Mouse (Mus musculus): Measurements from ENCODE around the gene Csnk1d. TPM values are rescaled to one million over a fixed set of nuclear protein-coding genes. Genes with fewer than 3 reads are reported as not detected.
A peak's percentile ranks its signal among the peaks of the same experiment; 100 is the strongest.

Csnk1d gene
- polyA plus RNA-seq, 1 experiment from 2014 or later = 36.8 TPM

DNA sequence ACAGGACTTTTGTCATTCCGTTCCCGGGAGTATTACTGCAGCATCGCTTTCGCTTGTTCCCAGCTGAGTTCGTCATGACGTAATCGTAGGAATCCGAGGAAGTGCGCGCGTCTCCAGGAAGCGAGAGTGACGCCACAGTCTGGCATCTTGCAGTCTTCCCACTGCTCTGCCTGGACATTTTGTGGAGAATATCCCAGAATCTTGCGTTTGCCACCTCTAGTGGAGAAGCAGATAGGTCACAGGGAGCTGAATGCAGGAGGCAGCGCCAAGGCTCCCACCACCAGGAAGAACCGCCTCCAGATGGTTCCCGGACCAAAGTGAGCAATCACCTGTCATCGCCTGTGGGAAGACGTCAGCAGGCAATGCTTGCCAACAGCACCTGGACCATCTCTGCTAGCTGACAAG, 23.8 kb upstream of the Csnk1d start:
- H3K27me3 ChIP-seq (ENCODE audit: control insufficient read depth, insufficient read depth, low read depth, low read length) = no peaks in the 10 kb centered on the region; the same call in 1 of the 2 replicates
- no peak for ATAC-seq (ENCODE audit: low read depth)
- 59% methylated on average over 19 of the region's 19 CpGs for WGBS (ENCODE audit: insufficient replicate concordance)
- H3K36me3 ChIP-seq (ENCODE audit: control insufficient read depth, insufficient read depth) = no peaks in the 10 kb centered on the region
- no peaks in the 10 kb centered on the region for H3K9me3 ChIP-seq (replicated peaks; ENCODE audit: control insufficient read depth, low read length)
- no peak overlapping the region for H3K9ac ChIP-seq (ENCODE audit: low read depth, low read length)
- no peak overlapping the region for H3K27ac ChIP-seq (ENCODE audit: low read length)
- no peaks in the 10 kb centered on the region; the same call in 1 of the 2 replicates for H3K4me1 ChIP-seq (ENCODE audit: control insufficient read depth, low read depth, low read length)
- H3K4me2 ChIP-seq (ENCODE audit: low read depth, low read length) = peak overlapping the region; percentile 1; the same call in 1 of the 2 replicates
- no peak overlapping the region for H3K4me3 ChIP-seq (ENCODE audit: low read depth, low read length)

DNA sequence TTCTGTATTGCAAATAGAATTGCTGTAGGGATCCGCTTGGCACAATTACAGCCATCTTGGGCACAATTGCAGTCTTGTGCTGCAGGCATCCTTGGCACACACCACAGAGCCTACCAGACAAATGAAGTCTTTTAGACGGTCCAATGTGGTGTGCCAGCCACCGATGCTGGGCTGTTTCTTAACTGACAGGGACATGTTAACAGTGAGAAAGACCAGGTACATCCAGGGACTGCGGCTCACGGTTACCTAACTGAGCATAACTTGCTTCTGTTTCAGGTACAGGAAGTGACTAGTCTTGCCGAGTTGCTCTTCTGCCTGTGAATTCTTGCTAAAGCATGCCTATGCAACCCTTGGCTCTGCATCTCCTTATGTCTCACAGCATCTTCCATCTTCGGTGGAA, 22.5 kb upstream of the Csnk1d start:
- H3K4me3 ChIP-seq (ENCODE audit: low read depth, low read length) = no peak overlapping the region
- no peaks in the 10 kb centered on the region; the same call in 1 of the 2 replicates for H3K4me1 ChIP-seq (ENCODE audit: control insufficient read depth, low read depth, low read length)
- H3K4me2 ChIP-seq (ENCODE audit: low read depth, low read length) = no peak overlapping the region
- no peaks in the 10 kb centered on the region for H3K9me3 ChIP-seq (replicated peaks; ENCODE audit: control insufficient read depth, low read length)
- H3K27me3 ChIP-seq (ENCODE audit: control insufficient read depth, insufficient read depth, low read depth, low read length) = no peaks in the 10 kb centered on the region; the same call in 1 of the 2 replicates
- H3K27ac ChIP-seq (ENCODE audit: low read length) = no peak overlapping the region
- WGBS (ENCODE audit: insufficient replicate concordance) = 75% methylated on average over 7 of the region's 7 CpGs
- no peaks in the 10 kb centered on the region for H3K36me3 ChIP-seq (ENCODE audit: control insufficient read depth, insufficient read depth)
- no peak overlapping the region for H3K9ac ChIP-seq (ENCODE audit: low read depth, low read length)
- no peak for ATAC-seq (ENCODE audit: low read depth)

DNA sequence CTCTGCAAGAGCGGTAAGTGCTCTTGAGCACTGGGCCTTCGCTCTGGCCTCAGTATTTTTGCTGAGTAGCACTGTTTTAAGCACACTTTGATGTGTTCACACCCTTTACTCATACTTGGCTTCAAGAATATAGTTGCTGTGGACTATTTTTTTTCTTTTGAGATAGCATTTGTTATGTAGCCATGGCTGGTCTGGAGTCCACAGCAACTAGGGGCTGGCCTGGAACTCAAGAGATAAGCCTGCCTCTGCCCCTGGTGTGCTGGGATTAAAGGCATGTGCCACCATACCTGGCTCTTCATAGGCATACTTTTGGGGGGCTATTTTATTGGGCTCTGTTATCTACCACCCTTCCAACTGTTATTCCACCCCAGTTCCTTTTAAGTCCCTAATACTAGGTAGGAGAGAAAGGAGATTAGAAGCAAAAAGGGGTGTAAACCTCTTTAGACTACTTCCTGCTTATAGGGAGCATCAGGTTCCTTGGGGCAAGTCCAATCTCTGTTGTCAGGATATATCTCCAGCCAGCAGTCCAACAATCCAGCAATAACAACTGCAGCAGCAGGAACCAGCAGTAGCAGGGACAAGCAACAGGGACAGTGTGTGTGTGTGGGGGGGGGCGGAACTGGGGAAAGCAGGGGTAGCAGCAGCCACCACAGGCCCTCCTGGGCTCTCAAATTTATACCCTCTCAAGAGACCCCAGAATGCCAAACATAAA, 19.1 kb upstream of the Csnk1d start:
- H3K9ac ChIP-seq (ENCODE audit: low read depth, low read length) = no peak overlapping the region
- no peaks in the 10 kb centered on the region for H3K9me3 ChIP-seq (replicated peaks; ENCODE audit: control insufficient read depth, low read length)
- no peak overlapping the region for H3K4me2 ChIP-seq (ENCODE audit: low read depth, low read length)
- no peaks in the 10 kb centered on the region; the same call in 1 of the 2 replicates for H3K4me1 ChIP-seq (ENCODE audit: control insufficient read depth, low read depth, low read length)
- no peak overlapping the region for H3K4me3 ChIP-seq (ENCODE audit: low read depth, low read length)
- H3K27me3 ChIP-seq (ENCODE audit: control insufficient read depth, insufficient read depth, low read depth, low read length) = no peaks in the 10 kb centered on the region; the same call in 1 of the 2 replicates
- H3K36me3 ChIP-seq (ENCODE audit: control insufficient read depth, insufficient read depth) = no peaks in the 10 kb centered on the region
- H3K27ac ChIP-seq (ENCODE audit: low read length) = no peak overlapping the region
- WGBS (ENCODE audit: insufficient replicate concordance) = 83% methylated on average over 3 of the region's 3 CpGs
- no peak for ATAC-seq (ENCODE audit: low read depth)

DNA sequence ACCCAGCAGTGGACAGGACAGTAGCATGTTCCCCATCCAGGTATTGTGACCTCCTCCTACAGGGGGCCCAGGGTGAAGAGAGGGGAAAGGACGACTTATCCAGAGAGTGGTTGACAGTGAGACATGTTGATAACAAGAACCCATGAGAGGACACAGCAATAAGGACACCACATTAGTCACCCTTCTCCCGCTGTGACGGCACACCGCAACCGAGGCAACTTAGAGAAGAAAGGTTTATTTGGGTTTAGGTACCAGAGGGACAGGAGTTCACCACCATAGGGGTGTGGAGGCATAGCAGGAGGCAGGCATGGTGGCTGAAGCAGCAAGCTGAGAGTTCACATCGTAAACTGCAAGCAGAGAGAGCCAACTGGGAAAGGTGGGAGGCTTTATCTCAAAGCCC, 15.1 kb upstream of the Csnk1d start:
- no peak overlapping the region for H3K4me3 ChIP-seq (ENCODE audit: low read depth, low read length)
- H3K36me3 ChIP-seq (ENCODE audit: control insufficient read depth, insufficient read depth) = no peaks in the 10 kb centered on the region
- no peak overlapping the region for H3K4me2 ChIP-seq (ENCODE audit: low read depth, low read length)
- WGBS (ENCODE audit: insufficient replicate concordance) = 48% methylated on average over 6 of the region's 6 CpGs
- no peaks in the 10 kb centered on the region for H3K9me3 ChIP-seq (replicated peaks; ENCODE audit: control insufficient read depth, low read length)
- no peak for ATAC-seq (ENCODE audit: low read depth)
- no peaks in the 10 kb centered on the region for H3K27me3 ChIP-seq (ENCODE audit: control insufficient read depth, insufficient read depth, low read depth, low read length)
- no peak overlapping the region for H3K9ac ChIP-seq (ENCODE audit: low read depth, low read length)
- H3K4me1 ChIP-seq (ENCODE audit: control insufficient read depth, low read depth, low read length) = no peaks in the 10 kb centered on the region; the same call in 1 of the 2 replicates
- no peak overlapping the region for H3K27ac ChIP-seq (ENCODE audit: low read length)

DNA sequence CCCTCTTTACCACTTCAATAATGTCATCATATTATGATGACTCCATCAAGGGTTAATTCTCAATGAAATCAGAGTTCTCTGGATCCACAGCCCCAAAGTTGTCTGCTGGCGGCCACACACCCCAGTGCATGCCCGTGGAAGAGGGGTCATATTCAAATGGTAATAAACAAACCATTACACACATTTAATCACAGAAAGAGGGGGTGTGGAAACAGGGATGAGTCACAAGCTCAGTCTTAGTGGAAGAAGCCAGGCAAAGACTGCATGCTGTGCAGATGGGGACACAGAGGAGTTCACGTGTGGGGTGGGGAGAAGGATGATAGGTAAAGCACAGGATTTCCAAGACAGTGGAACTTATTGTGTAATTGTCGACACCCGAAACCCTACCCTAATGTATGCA, 13.2 kb upstream of the Csnk1d start:
- Histone ChIP-seq H3K9ac (ENCODE audit: low read depth, low read length) (no peak overlapping the region), H3K36me3 (ENCODE audit: control insufficient read depth, insufficient read depth) (no peaks in the 10 kb centered on the region), H3K9me3 (replicated peaks; ENCODE audit: control insufficient read depth, low read length) (no peaks in the 10 kb centered on the region), H3K4me2 (ENCODE audit: low read depth, low read length) (no peak overlapping the region), H3K4me1 (ENCODE audit: control insufficient read depth, low read depth, low read length) (no peaks in the 10 kb centered on the region; the same call in 1 of the 2 replicates), H3K27me3 (ENCODE audit: control insufficient read depth, insufficient read depth, low read depth, low read length) (no peaks in the 10 kb centered on the region), H3K4me3 (ENCODE audit: low read depth, low read length) (no peak overlapping the region), H3K27ac (ENCODE audit: low read length) (no peak overlapping the region)
- WGBS (ENCODE audit: insufficient replicate concordance) = 56% methylated on average over 5 of the region's 5 CpGs
- no peak for ATAC-seq (ENCODE audit: low read depth)

DNA sequence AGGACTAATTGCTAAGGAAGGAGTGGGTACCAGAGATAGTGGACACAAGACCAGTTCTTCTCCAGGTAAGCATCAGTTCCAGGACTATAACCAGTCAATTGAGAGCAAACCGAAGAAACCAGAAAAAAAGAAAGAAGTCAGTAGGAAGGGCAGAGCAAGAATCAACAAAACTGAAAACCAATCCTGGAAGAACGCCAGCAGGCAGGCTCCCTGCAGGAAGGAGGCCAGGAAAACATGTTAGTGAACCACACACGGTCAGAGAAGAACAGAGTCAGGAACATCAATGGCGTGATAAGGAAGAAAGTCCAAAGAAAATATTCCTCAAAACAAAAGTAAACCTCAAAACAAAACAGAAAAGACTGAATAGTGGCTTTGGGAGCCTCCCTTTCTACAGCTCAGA, 10.8 kb upstream of the Csnk1d start:
- no peaks in the 10 kb centered on the region for H3K9me3 ChIP-seq (replicated peaks; ENCODE audit: control insufficient read depth, low read length)
- no peaks in the 10 kb centered on the region for H3K27me3 ChIP-seq (ENCODE audit: control insufficient read depth, insufficient read depth, low read depth, low read length)
- H3K27ac ChIP-seq (ENCODE audit: low read length) = no peak overlapping the region
- no peaks in the 10 kb centered on the region; the same call in 1 of the 2 replicates for H3K4me1 ChIP-seq (ENCODE audit: control insufficient read depth, low read depth, low read length)
- H3K9ac ChIP-seq (ENCODE audit: low read depth, low read length) = no peak overlapping the region
- ATAC-seq (ENCODE audit: low read depth) = no peak
- H3K4me3 ChIP-seq (ENCODE audit: low read depth, low read length) = no peak overlapping the region
- H3K36me3 ChIP-seq (ENCODE audit: control insufficient read depth, insufficient read depth) = no peaks in the 10 kb centered on the region
- no peak overlapping the region for H3K4me2 ChIP-seq (ENCODE audit: low read depth, low read length)
- 56% methylated on average over 4 of the region's 4 CpGs for WGBS (ENCODE audit: insufficient replicate concordance)

DNA sequence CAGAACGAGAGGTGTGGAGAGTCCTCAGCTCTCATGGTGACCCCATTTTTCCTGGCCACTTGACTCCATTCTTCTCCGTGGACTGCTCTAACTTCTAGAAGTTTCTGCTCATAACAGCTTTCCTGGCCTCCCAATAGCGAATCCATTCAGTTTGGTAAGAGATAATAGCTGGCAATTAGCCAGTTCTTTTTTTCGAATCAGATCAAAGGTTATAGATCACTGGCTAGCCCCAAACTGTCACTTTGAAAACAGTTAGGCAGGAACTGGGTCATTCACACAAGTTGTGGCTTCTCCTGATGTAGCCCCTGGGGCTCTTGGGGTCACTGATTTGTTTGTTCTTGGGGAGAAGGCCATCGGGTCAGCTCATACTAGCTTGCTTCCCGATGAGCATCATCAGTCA, 3.6 kb upstream of the Csnk1d start:
- no peak for ATAC-seq (ENCODE audit: low read depth)
- WGBS (ENCODE audit: insufficient replicate concordance) = 63% methylated on average over 6 of the region's 6 CpGs
- Histone ChIP-seq H3K9me3 (replicated peaks; ENCODE audit: control insufficient read depth, low read length) (no peaks in the 10 kb centered on the region), H3K4me3 (ENCODE audit: low read depth, low read length) (no peak overlapping the region), H3K4me2 (ENCODE audit: low read depth, low read length) (no peak overlapping the region), H3K9ac (ENCODE audit: low read depth, low read length) (no peak overlapping the region), H3K4me1 (ENCODE audit: control insufficient read depth, low read depth, low read length) (peaks cover 15% of the 10 kb centered on the region), H3K27me3 (ENCODE audit: control insufficient read depth, insufficient read depth, low read depth, low read length) (no peaks in the 10 kb centered on the region), H3K36me3 (ENCODE audit: control insufficient read depth, insufficient read depth) (no peaks in the 10 kb centered on the region), H3K27ac (ENCODE audit: low read length) (no peak overlapping the region)

DNA sequence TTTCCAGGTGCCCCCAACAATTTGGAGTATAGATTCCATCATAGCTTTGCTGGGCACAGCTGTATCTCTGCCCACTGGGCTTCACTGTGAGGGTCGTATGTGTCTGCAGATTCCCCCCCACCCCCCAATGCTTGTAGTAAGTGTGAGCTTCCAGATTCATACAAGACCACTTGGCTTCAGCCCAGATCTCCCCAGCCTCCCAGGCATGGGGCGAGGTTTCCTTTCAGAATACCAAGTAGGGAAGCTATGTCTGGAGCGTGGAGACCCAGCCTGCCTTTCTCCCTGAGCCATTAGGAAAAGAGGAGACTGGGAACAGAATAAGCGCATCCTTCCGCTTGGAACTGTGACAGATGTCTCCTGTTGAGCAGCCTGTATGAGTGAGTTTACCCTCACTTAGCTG, 2.5 kb upstream of the Csnk1d start:
- no peaks in the 10 kb centered on the region for H3K27me3 ChIP-seq (ENCODE audit: control insufficient read depth, insufficient read depth, low read depth, low read length)
- no peak overlapping the region for H3K27ac ChIP-seq (ENCODE audit: low read length)
- H3K9me3 ChIP-seq (replicated peaks; ENCODE audit: control insufficient read depth, low read length) = no peaks in the 10 kb centered on the region
- H3K9ac ChIP-seq (ENCODE audit: low read depth, low read length) = no peak overlapping the region
- H3K4me1 ChIP-seq (ENCODE audit: control insufficient read depth, low read depth, low read length) = peaks cover 26% of the 10 kb centered on the region
- H3K4me2 ChIP-seq (ENCODE audit: low read depth, low read length) = no peak overlapping the region
- H3K36me3 ChIP-seq (ENCODE audit: control insufficient read depth, insufficient read depth) = no peaks in the 10 kb centered on the region
- 77% methylated on average over 5 of the region's 5 CpGs for WGBS (ENCODE audit: insufficient replicate concordance)
- ATAC-seq (ENCODE audit: low read depth) = no peak
- no peak overlapping the region for H3K4me3 ChIP-seq (ENCODE audit: low read depth, low read length)

DNA sequence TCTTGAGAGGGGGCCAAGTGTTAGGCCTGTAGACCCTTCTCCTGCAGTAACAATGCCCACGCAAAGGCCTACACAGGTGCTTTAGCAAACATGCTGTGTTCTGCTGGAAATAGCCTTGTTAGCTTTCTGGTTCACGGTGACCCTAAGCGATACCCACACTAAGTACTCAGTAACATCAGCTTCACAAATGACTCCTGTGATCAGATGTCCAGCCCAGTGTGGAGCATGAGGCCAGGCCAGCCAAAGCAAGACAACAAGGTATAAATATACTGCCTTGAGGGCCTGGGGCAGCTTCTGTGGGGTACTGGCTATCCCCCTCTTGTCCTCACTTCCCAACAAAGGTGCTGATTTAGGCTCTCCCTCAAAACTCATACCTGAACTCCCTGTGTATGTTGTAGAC, 1.9 kb upstream of the Csnk1d start:
- Histone ChIP-seq H3K9ac (ENCODE audit: low read depth, low read length) (no peak overlapping the region), H3K9me3 (replicated peaks; ENCODE audit: control insufficient read depth, low read length) (no peaks in the 10 kb centered on the region), H3K27ac (ENCODE audit: low read length) (no peak overlapping the region), H3K4me2 (ENCODE audit: low read depth, low read length) (no peak overlapping the region), H3K36me3 (ENCODE audit: control insufficient read depth, insufficient read depth) (no peaks in the 10 kb centered on the region), H3K4me3 (ENCODE audit: low read depth, low read length) (no peak overlapping the region), H3K27me3 (ENCODE audit: control insufficient read depth, insufficient read depth, low read depth, low read length) (no peaks in the 10 kb centered on the region), H3K4me1 (ENCODE audit: control insufficient read depth, low read depth, low read length) (peaks cover 31% of the 10 kb centered on the region)
- no peak for ATAC-seq (ENCODE audit: low read depth)
- 82% methylated on average over 3 of the region's 3 CpGs for WGBS (ENCODE audit: insufficient replicate concordance)
